In genomic region chr4:15562853-15563450, GRCm38 (mm10) we compare ENCODE assay signal across 10 mouse cellular contexts.
DNase-seq lines count a peak whose midpoint lies in the region; ATAC-seq lines count a peak whose summit lies in the region.
"Had no signal": no experiment of that assay in that cellular context is flagged by ENCODE, and none has a peak within 500 bp of the region (broad histone marks: within the 10 kb centered on the region; RNA-seq: fewer than 3 reads in every experiment).

No protein-coding gene starts in this region.

- H3K9me3 ChIP-seq in neural tube, embryonic 11.5 days (ENCODE audit: control insufficient read depth, low read length) = no peaks in the 10 kb centered on the region
- no peaks in the 10 kb centered on the region for H3K9me3 ChIP-seq in forebrain, embryonic 16.5 days (ENCODE audit: control insufficient read depth, low read length)
- H3K9me3 ChIP-seq: embryonic facial prominence, embryonic 15.5 days; midbrain, embryonic 12.5 days had no signal

- 31% methylated on average over 3 of the region's 3 CpGs for WGBS in neural tube, embryonic 11.5 days
- WGBS in forebrain, embryonic 16.5 days = 5% methylated on average over 3 of the region's 3 CpGs

- H3K4me1 ChIP-seq in neural tube, embryonic 11.5 days (ENCODE audit: control insufficient read depth, insufficient read depth, low read length) = no peaks in the 10 kb centered on the region
- no peaks in the 10 kb centered on the region for H3K4me1 ChIP-seq in forebrain, embryonic 16.5 days (replicated peaks; ENCODE audit: control insufficient read depth, insufficient read depth, low read length)
- H3K4me1 ChIP-seq: embryonic facial prominence, embryonic 15.5 days; midbrain, embryonic 12.5 days had no signal

- peak; percentile 83; the same call in 1 of the 2 replicates for ATAC-seq in frontal cortex, adult (ENCODE audit: low TSS enrichment)
- ATAC-seq in neural tube, embryonic 11.5 days (ENCODE audit: insufficient read depth, low FRiP score, low TSS enrichment) = peak; percentile 70; the same call in 1 of the 2 replicates
- ATAC-seq in forebrain, embryonic 16.5 days = peak; percentile 55; the same call in 1 of the 2 replicates

- H3K4me2 ChIP-seq in neural tube, embryonic 11.5 days (ENCODE audit: low read depth) = no peak overlapping the region
- H3K4me2 ChIP-seq in forebrain, embryonic 16.5 days (ENCODE audit: low read length) = no peak overlapping the region
- H3K4me2 ChIP-seq: embryonic facial prominence, embryonic 15.5 days; midbrain, embryonic 12.5 days had no signal

- H3K36me3 ChIP-seq in neural tube, embryonic 11.5 days (ENCODE audit: control insufficient read depth, insufficient read depth, low read length) = no peaks in the 10 kb centered on the region
- H3K36me3 ChIP-seq in forebrain, embryonic 16.5 days (ENCODE audit: control insufficient read depth, insufficient read depth) = no peaks in the 10 kb centered on the region
- H3K36me3 ChIP-seq: embryonic facial prominence, embryonic 15.5 days; midbrain, embryonic 12.5 days had no signal

- H3K27ac ChIP-seq in neural tube, embryonic 11.5 days (ENCODE audit: low read depth, low read length) = no peak overlapping the region
- H3K27ac ChIP-seq in forebrain, embryonic 16.5 days (ENCODE audit: low read length) = no peak overlapping the region
- H3K27ac ChIP-seq: embryonic facial prominence, embryonic 15.5 days; midbrain, embryonic 12.5 days had no signal

- H3K4me3 ChIP-seq in neural tube, embryonic 11.5 days (ENCODE audit: low read depth, low read length) = no peak overlapping the region
- no peak overlapping the region for H3K4me3 ChIP-seq in forebrain, embryonic 16.5 days (replicated peaks; ENCODE audit: low read length)
- H3K4me3 ChIP-seq: embryonic facial prominence, embryonic 15.5 days; midbrain, embryonic 12.5 days had no signal

- no peak overlapping the region for H3K9ac ChIP-seq in neural tube, embryonic 11.5 days (ENCODE audit: low read length)
- H3K9ac ChIP-seq in forebrain, embryonic 16.5 days (replicated peaks; ENCODE audit: low read depth, low read length) = no peak overlapping the region
- H3K9ac ChIP-seq: embryonic facial prominence, embryonic 15.5 days; midbrain, embryonic 12.5 days had no signal

- no peak for DNase-seq in frontal cortex, postnatal 10 days (ENCODE audit: low spot score in 2 of 2)
- DNase-seq in neural tube, embryonic 11.5 days (ENCODE audit: low spot score) = peak; percentile 24
- DNase-seq in neural tube, embryonic 10.5 days (ENCODE audit: extremely low spot score, low spot score) = no peak
- DNase-seq in testis, postnatal 10 days (ENCODE audit: low spot score) = no peak
- DNase-seq in frontal cortex, postnatal 36 days (ENCODE audit: low spot score in 2 of 2) = no peak
- no peak for DNase-seq in spleen, postnatal 4 days (ENCODE audit: low spot score in 2 of 2)

- no peaks in the 10 kb centered on the region for H3K27me3 ChIP-seq in neural tube, embryonic 11.5 days (ENCODE audit: control insufficient read depth, insufficient read depth, low read length)
- no peaks in the 10 kb centered on the region for H3K27me3 ChIP-seq in forebrain, embryonic 16.5 days (replicated peaks; ENCODE audit: control insufficient read depth, insufficient read depth, low read length)
- H3K27me3 ChIP-seq: embryonic facial prominence, embryonic 15.5 days; midbrain, embryonic 12.5 days had no signal
